Mouse (Mus musculus) liver, embryonic 14.5 days (tissue): ENCODE results near the gene Trappc3. TPM values are rescaled to one million over a fixed set of nuclear protein-coding genes. Genes with fewer than 3 reads are reported as not detected.
A peak's percentile ranks its signal among the peaks of the same experiment; 100 is the strongest.

Source experiments
- ATAC-seq: fragments of 200-750 bp; cut with Nextera tagmentation; 2 replicates; pipeline ENCODE4 v1.8.0; 2017; ENCODE audit warnings: moderate number of reproducible peaks, mild to moderate bottlenecking, moderate library complexity; ENCODE audit not compliant: insufficient read depth
- DNase-seq, 3 experiments: peaks; one replicate each; pipeline ENCODE4 v3.0.0-alpha.2; 2012 to 2013; ENCODE audit warnings: low read depth in 3 of 3, low spot score in 3 of 3
- H3K27ac ChIP-seq: fragments of 300-500 bp; sonication (generic); 2 replicates; pipeline ENCODE4 v1.5.1; 2014; ENCODE audit warnings: moderate library complexity, mild to moderate bottlenecking, control low read depth, inconsistent platforms
- H3K27me3 ChIP-seq: fragments of 300-500 bp; sonication (generic); 2 replicates; pipeline ENCODE4 v1.6.1; 2014; ENCODE audit warnings: mild to moderate bottlenecking, low read length, moderate library complexity; ENCODE audit not compliant: control insufficient read depth, insufficient read depth
- H3K36me3 ChIP-seq: fragments of 300-500 bp; sonication (generic); replicated peaks from 2 replicates; pipeline ENCODE4 v1.6.1; 2014; ENCODE audit warnings: low read depth; ENCODE audit not compliant: control insufficient read depth, insufficient read depth
- H3K4me1 ChIP-seq, 2 experiments: fragments of 200-500 bp in 1 of 2; fragments of 300-500 bp in 1 of 2; sonication (generic) in 1 of 2; replicated peaks; 2 replicates each; pipeline ENCODE4 v1.6.1; 2012 to 2014; ENCODE audit warnings: antibody characterized with exemption in 1 of 2, inconsistent platforms in 1 of 2, low read length in 1 of 2; ENCODE audit not compliant: control insufficient read depth in 2 of 2, insufficient read depth in 2 of 2
- H3K4me2 ChIP-seq: fragments of 300-500 bp; sonication (generic); 2 replicates; pipeline ENCODE4 v1.6.1; 2014; ENCODE audit warnings: low read depth, mild to moderate bottlenecking, control low read depth, moderate library complexity
- H3K4me3 ChIP-seq, 2 experiments: fragments of 200-500 bp in 1 of 2; fragments of 300-500 bp in 1 of 2; sonication (generic) in 1 of 2; 2 replicates each; pipeline ENCODE4 v1.5.1; 2012 to 2014; ENCODE audit warnings: low read depth in 2 of 2, low read length in 2 of 2, mild to moderate bottlenecking in 2 of 2, control low read depth in 1 of 2, inconsistent platforms in 1 of 2, moderate library complexity in 1 of 2; ENCODE audit not compliant: insufficient read depth in 1 of 2
- H3K9ac ChIP-seq: fragments of 300-500 bp; sonication (generic); replicated peaks from 2 replicates; pipeline ENCODE4 v1.6.1; 2014; ENCODE audit warnings: mild to moderate bottlenecking, control low read depth, moderate library complexity
- H3K9me3 ChIP-seq: fragments of 300-500 bp; sonication (generic); 2 replicates; pipeline ENCODE4 v1.6.1; 2016; ENCODE audit warnings: low read length, mixed read lengths; ENCODE audit not compliant: control insufficient read depth
- CTCF ChIP-seq: IDR thresholded peaks from 2 replicates; pipeline ENCODE4 v1.5.1; 2016; ENCODE audit warnings: antibody characterized with exemption, low read depth, control low read depth
- EP300 ChIP-seq: IDR thresholded peaks from 2 replicates; pipeline ENCODE4 v1.6.1; 2016; ENCODE audit warnings: antibody characterized with exemption, low read depth
- WGBS: fragments of 180-500 bp; shearing (Covaris S2); extraction: QIAGEN DNeasy Blood & Tissue Kit; methylation state at CpG from one replicate; pipeline ENCODE4 v1.1.7; 2014; ENCODE audit not compliant: insufficient replicate concordance; 5-methylcytosine and 5-hydroxymethylcytosine counted together
- polyA plus RNA-seq, 2 experiments: library from polyadenylated mRNA; depleted of rRNA in 1 of 2; stranded (reverse) in 1 of 2; unstranded in 1 of 2; fragments of >200 nt; fragmentation: Nextera tagmentation in 1 of 2; extraction: Ambion mirVana in 1 of 2; gene quantifications; 2 replicates each; pipeline versions ENCODE4 v1.2.1 to v1.2.3; 2012 to 2014

The Trappc3 gene
- polyA plus RNA-seq, 2 experiments: 8.8 to 23.4 TPM

DNA sequence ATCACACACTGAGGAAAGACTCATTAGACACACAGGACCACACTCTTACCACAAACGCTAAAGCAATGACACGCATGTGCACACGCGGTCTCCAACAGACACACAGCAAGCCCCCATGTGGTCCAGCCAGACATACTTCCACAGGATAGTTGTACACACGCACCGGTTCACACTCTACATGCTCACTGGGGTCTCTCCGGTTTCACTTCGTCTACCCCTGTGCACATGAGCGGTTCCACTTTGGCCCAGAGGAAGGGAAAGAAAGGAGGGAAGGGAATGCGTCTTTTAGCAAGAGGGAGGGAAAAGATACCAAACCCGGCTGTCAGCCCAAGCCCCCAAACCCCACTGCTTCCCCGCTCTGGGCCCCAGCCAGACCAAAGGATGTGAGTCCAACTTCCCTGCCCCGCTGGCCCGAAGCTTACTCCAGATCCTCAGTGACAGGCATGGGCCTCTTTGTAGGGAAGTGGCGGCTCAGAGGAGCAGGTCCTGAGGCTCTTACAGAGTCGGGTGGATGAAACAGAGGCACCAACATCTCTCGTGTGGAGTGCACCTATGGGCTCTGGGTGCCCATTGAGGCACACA is 26.1 kb downstream of the Trappc3 start:
- Histone ChIP-seq H3K36me3 (no peaks in the 10 kb centered on the region), H3K4me2 (no peak overlapping the region), H3K27ac (no peak overlapping the region), H3K9ac (no peak overlapping the region), H3K4me3 (no peak overlapping the region), H3K27me3 (peaks cover 42% of the 10 kb centered on the region), H3K4me1 (0 out of 4 replicates have a peak, but pooled peaks cover 0 to 2% of the 10 kb centered on the region in 2 experiments), H3K9me3 (no peaks in the 10 kb centered on the region)
- 25% methylated on average over 17 of the region's 17 CpGs for WGBS
- DNase-seq: no peak
- TF ChIP-seq CTCF: no peak
- TF ChIP-seq EP300: no peak
- ATAC-seq: no peak

DNA sequence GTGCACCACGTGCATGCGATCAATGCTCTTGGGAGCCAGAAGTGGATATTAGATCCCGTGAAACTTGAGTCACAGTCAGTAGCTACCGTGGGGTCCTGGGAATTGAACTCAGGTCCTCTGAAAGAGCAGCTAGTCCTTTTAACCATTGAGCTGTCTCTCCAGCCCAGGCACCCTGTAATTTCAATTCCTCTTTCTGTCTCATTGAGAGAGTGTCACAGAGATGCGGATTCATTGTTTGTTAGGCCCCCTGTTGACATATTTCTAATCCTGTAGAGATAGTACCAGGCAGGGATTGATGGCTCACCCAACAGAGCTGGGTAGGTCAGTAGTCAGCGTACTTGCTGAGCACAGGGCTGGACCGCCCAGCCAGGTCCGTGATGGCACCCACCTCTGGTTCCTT is 28.2 kb downstream of the Trappc3 start:
- H3K27me3 ChIP-seq: peaks cover 33% of the 10 kb centered on the region
- H3K4me2 ChIP-seq: no peak overlapping the region
- no peaks in the 10 kb centered on the region for H3K36me3 ChIP-seq
- 0 out of 4 replicates have a peak, but pooled peaks cover 0 to 2% of the 10 kb centered on the region in 2 experiments for H3K4me1 ChIP-seq
- no peak overlapping the region for H3K4me3 ChIP-seq
- no peaks in the 10 kb centered on the region for H3K9me3 ChIP-seq
- TF ChIP-seq EP300 (no peak), CTCF (no peak)
- no peak overlapping the region for H3K27ac ChIP-seq
- DNase-seq: no peak
- 68% methylated on average over 8 of the region's 8 CpGs for WGBS
- no peak for ATAC-seq
- H3K9ac ChIP-seq: no peak overlapping the region

DNA sequence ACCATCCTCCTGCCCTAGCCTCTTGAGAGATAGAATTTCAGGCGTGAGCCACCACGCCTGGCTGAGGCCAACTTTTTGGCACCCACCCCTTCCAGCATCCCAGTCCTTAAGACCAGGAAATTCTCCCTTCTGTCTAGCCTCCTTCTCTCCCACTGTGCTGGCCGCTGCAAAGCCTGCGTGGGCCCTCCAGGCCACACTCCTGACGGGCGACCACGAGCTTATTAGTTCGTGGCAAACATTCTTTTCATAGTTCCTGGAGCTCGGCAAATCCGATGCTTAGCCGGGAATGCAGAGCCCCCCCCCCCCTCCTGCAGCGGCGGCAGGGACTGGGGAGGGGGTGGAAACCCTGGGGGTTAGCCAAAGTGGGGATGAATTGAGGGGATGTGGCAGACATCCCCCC is 29.1 kb downstream of the Trappc3 start:
- Histone ChIP-seq H3K27me3 (peaks cover 30% of the 10 kb centered on the region), H3K9me3 (no peaks in the 10 kb centered on the region), H3K27ac (no peak overlapping the region), H3K4me3 (no peak overlapping the region), H3K36me3 (no peaks in the 10 kb centered on the region), H3K4me1 (0 out of 4 replicates have a peak, but pooled peaks cover 0 to 2% of the 10 kb centered on the region in 2 experiments), H3K4me2 (no peak overlapping the region), H3K9ac (no peak overlapping the region)
- TF ChIP-seq CTCF (no peak), EP300 (no peak)
- DNase-seq (no peak), ATAC-seq (no peak)
- 41% methylated on average over 13 of the region's 13 CpGs for WGBS

DNA sequence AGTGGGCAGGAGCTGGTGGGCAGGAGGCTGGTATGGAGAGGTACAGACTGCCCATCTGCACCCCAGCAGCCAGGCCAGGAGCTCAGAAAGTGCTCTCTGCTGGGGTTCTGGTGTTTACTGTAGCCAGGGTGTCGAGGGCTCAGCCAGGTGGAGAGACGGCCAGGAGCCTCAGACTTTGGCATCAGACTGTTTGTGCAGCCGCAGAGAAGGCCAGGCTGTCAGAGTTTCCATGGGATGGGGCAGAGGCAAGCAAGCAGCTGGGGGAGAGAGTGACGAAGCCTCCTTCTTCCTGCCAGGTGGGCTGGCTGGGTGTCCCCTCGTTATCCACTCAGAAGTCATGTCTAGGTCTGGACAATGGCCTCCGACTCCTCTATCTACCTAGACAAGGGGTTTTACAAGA is 33.0 kb downstream of the Trappc3 start:
- H3K27me3 ChIP-seq: peaks cover 29% of the 10 kb centered on the region
- no peaks in the 10 kb centered on the region for H3K4me1 ChIP-seq
- no peak overlapping the region for H3K4me2 ChIP-seq
- H3K36me3 ChIP-seq: no peaks in the 10 kb centered on the region
- peak; percentile 13; the same call in 1 of the 2 replicates for ATAC-seq
- H3K9me3 ChIP-seq: no peaks in the 10 kb centered on the region
- no peak overlapping the region for H3K27ac ChIP-seq
- no peak overlapping the region for H3K9ac ChIP-seq
- no peak overlapping the region for H3K4me3 ChIP-seq
- no peak for DNase-seq
- 51% methylated on average over 6 of the region's 6 CpGs for WGBS
- TF ChIP-seq EP300 (no peak), CTCF (no peak)

DNA sequence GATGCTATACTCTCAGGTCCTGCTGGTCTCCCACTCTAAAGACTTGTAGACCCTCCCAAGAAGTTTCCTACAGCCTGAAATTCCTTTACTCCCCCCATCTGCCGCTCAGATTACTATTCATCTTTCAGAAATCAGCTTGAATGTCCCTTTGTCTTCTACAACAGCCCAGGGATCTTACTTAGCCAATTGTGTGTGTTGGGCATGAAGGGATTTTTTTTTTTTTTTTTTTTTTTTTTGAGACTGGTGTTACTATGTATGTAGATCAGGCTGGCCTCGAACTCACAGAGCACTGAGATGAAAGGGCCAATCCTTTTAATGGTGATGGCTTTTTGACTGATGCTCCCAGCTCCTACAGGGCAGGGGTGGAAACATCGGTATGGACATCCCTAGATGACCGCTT is 33.8 kb downstream of the Trappc3 start:
- no peak overlapping the region for H3K9ac ChIP-seq
- DNase-seq (no peak), ATAC-seq (no peak)
- H3K36me3 ChIP-seq: no peaks in the 10 kb centered on the region
- no peaks in the 10 kb centered on the region for H3K9me3 ChIP-seq
- peaks cover 37% of the 10 kb centered on the region for H3K27me3 ChIP-seq
- no peaks in the 10 kb centered on the region for H3K4me1 ChIP-seq
- TF ChIP-seq CTCF (no peak), EP300 (no peak)
- no peak overlapping the region for H3K4me3 ChIP-seq
- H3K27ac ChIP-seq: no peak overlapping the region
- no peak overlapping the region for H3K4me2 ChIP-seq
- 41% methylated on average over 4 of the region's 4 CpGs for WGBS
